ENCODE assay signal across 17 mouse cellular contexts in genomic region chr16:13146231-13146630, GRCm38 (mm10).
"Had no signal": no experiment of that assay in that cellular context is flagged by ENCODE, and none has a peak within 500 bp of the region (broad histone marks: within the 10 kb centered on the region; RNA-seq: fewer than 3 reads in every experiment).

No protein-coding gene starts in this region.

- H3K9me3 ChIP-seq: lung, embryonic 15.5 days; midbrain, embryonic 13.5 days; midbrain, embryonic 15.5 days; neural tube, embryonic 12.5 days; stomach, embryonic 15.5 days had no signal

- DNase-seq: liver, postnatal 0 days; lung, adult 2 months; lung, postnatal 14 days; lung, postnatal 36 days; right cerebral cortex, postnatal 14 days; thymus, adult 18-20 months; thymus, postnatal 14 days; thymus, postnatal 36 days had no signal

- H3K27ac ChIP-seq: lung, embryonic 15.5 days; macrophage; midbrain, embryonic 13.5 days; midbrain, embryonic 15.5 days; neural tube, embryonic 12.5 days; stomach, embryonic 15.5 days had no signal

- H3K4me1 ChIP-seq: lung, embryonic 15.5 days; midbrain, embryonic 13.5 days; midbrain, embryonic 15.5 days; neural tube, embryonic 12.5 days had no signal

- H3K9ac ChIP-seq: liver, postnatal 0 days; lung, embryonic 15.5 days; midbrain, embryonic 13.5 days; midbrain, embryonic 15.5 days; neural tube, embryonic 12.5 days; stomach, embryonic 15.5 days had no signal

- H3K4me3 ChIP-seq: lung, embryonic 15.5 days; megakaryocyte, embryonic 14.5 days; midbrain, embryonic 13.5 days; midbrain, embryonic 15.5 days; neural tube, embryonic 12.5 days; stomach, embryonic 15.5 days had no signal

- H3K27me3 ChIP-seq: lung, embryonic 15.5 days; megakaryocyte, embryonic 14.5 days; midbrain, embryonic 13.5 days; midbrain, embryonic 15.5 days; neural tube, embryonic 12.5 days; stomach, embryonic 15.5 days had no signal

- H3K4me2 ChIP-seq: lung, embryonic 15.5 days; midbrain, embryonic 11.5 days; midbrain, embryonic 13.5 days; midbrain, embryonic 15.5 days; neural tube, embryonic 12.5 days; stomach, embryonic 15.5 days had no signal

- ATAC-seq: liver, postnatal 0 days; lung, postnatal 0 days; midbrain, embryonic 13.5 days; midbrain, embryonic 15.5 days had no signal
